Mouse (Mus musculus) limb, embryonic 14.5 days (tissue): ENCODE data around the gene Draxin. TPM values are rescaled to one million over a fixed set of nuclear protein-coding genes. Genes with fewer than 3 reads are reported as not detected.
A peak's percentile ranks its signal among the peaks of the same experiment; 100 is the strongest.
"Not testable (repeated sequence)": the region's sequence is repeated elsewhere in the genome, so short reads cannot be mapped to it uniquely, and the experiment has no call there.

ENCODE experiments used
- ATAC-seq: fragments of 200-750 bp; cut with Nextera tagmentation; 2 replicates; pipeline ENCODE4 v1.8.0; 2017; ENCODE audit warnings: low read depth, moderate number of reproducible peaks, moderate TSS enrichment; ENCODE audit not compliant: low FRiP score
- DNase-seq: peaks from one replicate; pipeline ENCODE4 v3.0.0-alpha.2; 2015; ENCODE audit warnings: low spot score
- H3K27ac ChIP-seq: fragments of 300-500 bp; sonication (generic); replicated peaks from 2 replicates; pipeline ENCODE4 v1.5.1; 2014; ENCODE audit warnings: low read depth, mild to moderate bottlenecking, low read length, moderate library complexity, mixed read lengths
- H3K27me3 ChIP-seq: fragments of 300-500 bp; sonication (generic); 2 replicates; pipeline ENCODE4 v1.6.1; 2014; ENCODE audit warnings: low read length, mixed read lengths; ENCODE audit not compliant: control insufficient read depth, insufficient read depth
- H3K36me3 ChIP-seq: fragments of 300-500 bp; sonication (generic); 2 replicates; pipeline ENCODE4 v1.6.1; 2014; ENCODE audit warnings: mild to moderate bottlenecking, low read length, moderate library complexity, mixed read lengths; ENCODE audit not compliant: control insufficient read depth, insufficient read depth
- H3K4me1 ChIP-seq: fragments of 300-500 bp; sonication (generic); 2 replicates; pipeline ENCODE4 v1.6.1; 2014; ENCODE audit warnings: antibody characterized with exemption, low read length, mixed read lengths; ENCODE audit not compliant: control insufficient read depth, insufficient read depth
- H3K4me2 ChIP-seq: fragments of 300-500 bp; sonication (generic); replicated peaks from 2 replicates; pipeline ENCODE4 v1.6.1; 2014; ENCODE audit warnings: low read depth, mild to moderate bottlenecking, low read length, moderate library complexity; ENCODE audit not compliant: severe bottlenecking
- H3K4me3 ChIP-seq: fragments of 300-500 bp; sonication (generic); replicated peaks from 2 replicates; pipeline ENCODE4 v1.5.1; 2014; ENCODE audit warnings: low read length
- H3K9ac ChIP-seq: fragments of 300-500 bp; sonication (generic); 2 replicates; pipeline ENCODE4 v1.6.1; 2014; ENCODE audit warnings: mild to moderate bottlenecking, low read depth, low read length, moderate library complexity; ENCODE audit not compliant: severe bottlenecking
- H3K9me3 ChIP-seq: fragments of 300-500 bp; sonication (generic); 2 replicates; pipeline ENCODE4 v1.6.1; 2016; ENCODE audit warnings: low read length; ENCODE audit not compliant: control insufficient read depth
- POLR2A ChIP-seq: fragments of 200-500 bp; IDR thresholded peaks from 2 replicates; pipeline ENCODE4 v1.8.0; 2012; ENCODE audit warnings: inconsistent platforms, mild to moderate bottlenecking, moderate library complexity, borderline replicate concordance; ENCODE audit not compliant: insufficient read depth, insufficient read length; ENCODE audit errors: extremely low read depth
- WGBS: fragments of 180-500 bp; shearing (Covaris S2); extraction: QIAGEN DNeasy Blood & Tissue Kit; methylation state at CpG from one replicate; pipeline ENCODE4 v1.1.7; 2014; 5-methylcytosine and 5-hydroxymethylcytosine counted together
- polyA plus RNA-seq, 2 experiments: library from polyadenylated mRNA; depleted of rRNA in 1 of 2; stranded (reverse) in 1 of 2; unstranded in 1 of 2; fragments of >200 nt; fragmentation: Nextera tagmentation in 1 of 2; extraction: Ambion mirVana in 1 of 2; gene quantifications; 2 replicates each; pipeline versions ENCODE4 v1.2.1 to v1.2.3; 2012 to 2014

Draxin gene
- polyA plus RNA-seq, 2 experiments, result 0.45 to 1.5 TPM

GRCm38 (mm10) chr4:148121982-148122693, 8.4 kb downstream of the Draxin start:
- no peak overlapping the region for H3K4me2 ChIP-seq
- TF ChIP-seq POLR2A, result no peak
- peak; percentile 58 for DNase-seq

GRCm38 (mm10) chr4:148121362-148121761, 9.1 kb downstream of the Draxin start:
- DNase-seq (no peak), ATAC-seq (no peak)
- no peak overlapping the region for H3K4me2 ChIP-seq
- H3K27me3 ChIP-seq, result no peaks in the 10 kb centered on the region
- no peak for TF ChIP-seq POLR2A
- no peak overlapping the region for H3K27ac ChIP-seq
- WGBS, result 74% methylated on average over 4 of the region's 4 CpGs
- H3K36me3 ChIP-seq, result no peaks in the 10 kb centered on the region
- H3K9ac ChIP-seq, result no peak overlapping the region
- H3K9me3 ChIP-seq, result no peaks in the 10 kb centered on the region
- H3K4me1 ChIP-seq, result peaks cover 9% of the 10 kb centered on the region; the same call in 1 of the 2 replicates
- H3K4me3 ChIP-seq, result no peak overlapping the region

More at GRCm38 (mm10) chr4:148121982-148122693, 8.4 kb downstream of the Draxin start:
- H3K9ac ChIP-seq, result no peak overlapping the region
- no peaks in the 10 kb centered on the region for H3K27me3 ChIP-seq
- H3K4me3 ChIP-seq, result no peak overlapping the region
- H3K36me3 ChIP-seq, result no peaks in the 10 kb centered on the region
- no peaks in the 10 kb centered on the region for H3K9me3 ChIP-seq
- WGBS, result 6% methylated on average over 6 of the region's 6 CpGs
- peaks cover 9% of the 10 kb centered on the region; the same call in 1 of the 2 replicates for H3K4me1 ChIP-seq
- H3K27ac ChIP-seq, result peak overlapping the region; percentile 26; the same call in 1 of the 2 replicates
- ATAC-seq, result peak; percentile 92

- ATAC-seq, result no peak
- peaks cover 12% of the 10 kb centered on the region for H3K4me1 ChIP-seq
- H3K27me3 ChIP-seq, result no peaks in the 10 kb centered on the region
- H3K27ac ChIP-seq, result no peak overlapping the region
- DNase-seq, result no peak
- no peak overlapping the region for H3K9ac ChIP-seq
- WGBS, result 76% methylated on average over 9 of the region's 9 CpGs
- no peaks in the 10 kb centered on the region for H3K36me3 ChIP-seq
- H3K4me2 ChIP-seq, result no peak overlapping the region
- no peaks in the 10 kb centered on the region for H3K9me3 ChIP-seq
- no peak for TF ChIP-seq POLR2A
- H3K4me3 ChIP-seq, result no peak overlapping the region
These were observed 9.9 kb downstream of the Draxin start for GRCm38 (mm10) chr4:148120555-148120954.

- not testable (repeated sequence) for H3K9me3 ChIP-seq, H3K27me3 ChIP-seq, H3K4me3 ChIP-seq, DNase-seq, H3K4me2 ChIP-seq, H3K9ac ChIP-seq, H3K36me3 ChIP-seq, H3K27ac ChIP-seq, ATAC-seq
- WGBS, result 88% methylated on average over 9 of the region's 9 CpGs
- H3K4me1 ChIP-seq, result peaks cover 16% of the 10 kb centered on the region
These were observed 10.9 kb downstream of the Draxin start for GRCm38 (mm10) chr4:148119578-148119977.

GRCm38 (mm10) chr4:148117392-148117791, 13.1 kb downstream of the Draxin start:
- Histone ChIP-seq H3K4me2 (no peak overlapping the region), H3K27ac (no peak overlapping the region), H3K36me3 (no peaks in the 10 kb centered on the region), H3K4me1 (peaks cover 12% of the 10 kb centered on the region), H3K27me3 (no peaks in the 10 kb centered on the region), H3K4me3 (no peak overlapping the region), H3K9me3 (no peaks in the 10 kb centered on the region), H3K9ac (no peak overlapping the region)
- 77% methylated on average over 4 of the region's 4 CpGs for WGBS
- no peak for TF ChIP-seq POLR2A
- DNase-seq (no peak), ATAC-seq (no peak)
